Mouse (Mus musculus) thymus, adult 2 months (tissue): ENCODE measurements at regions not wholly inside any gene's neighbourhood (a gene's known extent, or its start where the extent isn't known, plus 50 kb on each side); places are given as distances from the start of the nearest gene placed in this dataset.

Source experiments
- DNase-seq: peaks from one replicate; pipeline ENCODE4 v3.0.0; 2021
- H3K27ac ChIP-seq: fragments of 200-500 bp; 2 replicates; pipeline ENCODE4 v1.5.1; 2012; ENCODE audit warnings: low read length, control low read depth; ENCODE audit not compliant: control insufficient read depth, insufficient read depth
- H3K27me3 ChIP-seq: fragments of 200-500 bp; 2 replicates; pipeline ENCODE4 v1.6.1; 2012; ENCODE audit warnings: mild to moderate bottlenecking, low read length, moderate library complexity, mixed read lengths; ENCODE audit not compliant: control insufficient read depth, insufficient read depth
- H3K36me3 ChIP-seq: fragments of 200-500 bp; 2 replicates; pipeline ENCODE4 v1.6.1; 2012; ENCODE audit warnings: mild to moderate bottlenecking, low read length, moderate library complexity; ENCODE audit not compliant: control insufficient read depth, insufficient read depth
- H3K4me1 ChIP-seq: fragments of 200-500 bp; replicated peaks from 2 replicates; pipeline ENCODE4 v1.6.1; 2012; ENCODE audit warnings: low read length; ENCODE audit not compliant: control insufficient read depth, insufficient read depth
- H3K4me3 ChIP-seq: fragments of 200-500 bp; 2 replicates; pipeline ENCODE4 v1.5.1; 2012; ENCODE audit warnings: mild to moderate bottlenecking, low read length, control low read depth, moderate library complexity; ENCODE audit not compliant: control insufficient read depth, insufficient read depth
- CTCF ChIP-seq: fragments of 200-500 bp; IDR thresholded peaks from 2 replicates; pipeline ENCODE4 v1.5.1; 2012; ENCODE audit warnings: mild to moderate bottlenecking, control low read depth, low read length, moderate library complexity, borderline replicate concordance; ENCODE audit not compliant: control insufficient read depth, poor library complexity, insufficient read depth; ENCODE audit errors: extremely low read depth
- POLR2A ChIP-seq: fragments of 200-500 bp; IDR thresholded peaks from 2 replicates; pipeline ENCODE4 v1.6.1; 2012; ENCODE audit warnings: mild to moderate bottlenecking, low read length, control low read depth, moderate library complexity; ENCODE audit not compliant: control insufficient read depth, poor library complexity, insufficient read depth; ENCODE audit errors: extremely low read depth
- WGBS: fragments of 180-500 bp; shearing (Covaris S2); methylation state at CpG from one replicate; pipeline ENCODE4 v1.1.7; 2018; 5-methylcytosine and 5-hydroxymethylcytosine counted together

GRCm38 (mm10) chr9:69814432-69814831 is 53.7 kb upstream of the Foxb1 start:
- TF ChIP-seq POLR2A (no peak), CTCF (no peak)
- H3K4me3 ChIP-seq = no peak overlapping the region
- H3K36me3 ChIP-seq = no peaks in the 10 kb centered on the region
- no peak for DNase-seq
- 43% methylated on average over 3 of the region's 3 CpGs for WGBS
- H3K27ac ChIP-seq = no peak overlapping the region
- no peaks in the 10 kb centered on the region for H3K27me3 ChIP-seq
- H3K4me1 ChIP-seq = no peaks in the 10 kb centered on the region

- H3K4me3 ChIP-seq = no peak overlapping the region
- 82% methylated on average over 9 of the region's 9 CpGs for WGBS
- TF ChIP-seq CTCF = no peak
- TF ChIP-seq POLR2A = no peak
- H3K4me1 ChIP-seq = no peaks in the 10 kb centered on the region
- DNase-seq = no peak
- H3K27me3 ChIP-seq = no peaks in the 10 kb centered on the region
- no peaks in the 10 kb centered on the region for H3K36me3 ChIP-seq
- no peak overlapping the region for H3K27ac ChIP-seq
These were observed 62.6 kb upstream of the Foxb1 start for GRCm38 (mm10) chr9:69823179-69823966.

GRCm38 (mm10) chr9:69828428-69828827 is 67.7 kb upstream of the Foxb1 start:
- TF ChIP-seq POLR2A (no peak), CTCF (no peak)
- no peaks in the 10 kb centered on the region for H3K36me3 ChIP-seq
- H3K27ac ChIP-seq = no peak overlapping the region
- H3K4me1 ChIP-seq = no peaks in the 10 kb centered on the region
- 85% methylated on average over 6 of the region's 6 CpGs for WGBS
- no peak overlapping the region for H3K4me3 ChIP-seq
- H3K27me3 ChIP-seq = no peaks in the 10 kb centered on the region
- no peak for DNase-seq

- no peaks in the 10 kb centered on the region for H3K27me3 ChIP-seq
- no peak overlapping the region for H3K4me3 ChIP-seq
- no peak overlapping the region for H3K27ac ChIP-seq
- TF ChIP-seq POLR2A (no peak), CTCF (no peak)
- no peaks in the 10 kb centered on the region for H3K4me1 ChIP-seq
- H3K36me3 ChIP-seq = no peaks in the 10 kb centered on the region
- WGBS = 54% methylated on average over 4 of the region's 4 CpGs
- DNase-seq = no peak
These were observed 74.7 kb upstream of the Foxb1 start for GRCm38 (mm10) chr9:69835396-69835795.

- 91% methylated on average over 2 of the region's 2 CpGs for WGBS
- H3K36me3 ChIP-seq = no peaks in the 10 kb centered on the region
- H3K27ac ChIP-seq = no peak overlapping the region
- H3K4me3 ChIP-seq = no peak overlapping the region
- H3K27me3 ChIP-seq = no peaks in the 10 kb centered on the region
- H3K4me1 ChIP-seq = no peaks in the 10 kb centered on the region
- no peak for DNase-seq
- TF ChIP-seq POLR2A (no peak), CTCF (no peak)
These were observed 78.5 kb upstream of the Foxb1 start for GRCm38 (mm10) chr9:69839198-69839597.

GRCm38 (mm10) chr9:69844712-69845111 is 84.0 kb upstream of the Foxb1 start:
- Histone ChIP-seq H3K4me3 (no peak overlapping the region), H3K4me1 (no peaks in the 10 kb centered on the region), H3K36me3 (no peaks in the 10 kb centered on the region), H3K27ac (no peak overlapping the region), H3K27me3 (no peaks in the 10 kb centered on the region)
- no peak for DNase-seq
- TF ChIP-seq CTCF (no peak), POLR2A (no peak)
- WGBS = 70% methylated on average over 6 of the region's 6 CpGs

GRCm38 (mm10) chr9:69845210-69845609 is 84.5 kb upstream of the Foxb1 start:
- no peaks in the 10 kb centered on the region for H3K27me3 ChIP-seq

More at GRCm38 (mm10) chr9:69845210-69845609, 84.5 kb upstream of the Foxb1 start:
- no peak for DNase-seq
- 72% methylated on average over 9 of the region's 9 CpGs for WGBS
- no peaks in the 10 kb centered on the region for H3K4me1 ChIP-seq
- no peak for TF ChIP-seq POLR2A
- TF ChIP-seq CTCF = no peak
- H3K4me3 ChIP-seq = no peak overlapping the region
- H3K36me3 ChIP-seq = no peaks in the 10 kb centered on the region
- no peak overlapping the region for H3K27ac ChIP-seq
